Mouse (Mus musculus) v-Abl transformed pro-B cells (cell line): ENCODE data around the gene Efemp2.

Source experiments
- in situ Hi-C, 2 experiments: fragments of 400-800 bp; cut with MboI; formaldehyde crosslinking; loops; one replicate each; pipeline ENCODE4 v1.15.1; 2025; ENCODE audit not compliant: unreplicated experiment in 2 of 2

Gene Efemp2

GRCm38 (mm10) chr19:5530138-5530524, 56.4 kb downstream of the Efemp2 start:
- in situ Hi-C loops: loop anchor here (5.0 kb wide), 1 partner anchor 252 kb away; no protein-coding TSS in a partner anchor
